Mouse (Mus musculus) liver (tissue): ENCODE results near the gene Mrpl54.
A peak's percentile ranks its signal among the peaks of the same experiment; 100 is the strongest.

ENCODE experiments used
- DNase-seq: peaks from one replicate; pipeline ENCODE4 v3.0.0-alpha.2; 2020; ENCODE audit warnings: mixed read lengths

Mrpl54 gene

DNA sequence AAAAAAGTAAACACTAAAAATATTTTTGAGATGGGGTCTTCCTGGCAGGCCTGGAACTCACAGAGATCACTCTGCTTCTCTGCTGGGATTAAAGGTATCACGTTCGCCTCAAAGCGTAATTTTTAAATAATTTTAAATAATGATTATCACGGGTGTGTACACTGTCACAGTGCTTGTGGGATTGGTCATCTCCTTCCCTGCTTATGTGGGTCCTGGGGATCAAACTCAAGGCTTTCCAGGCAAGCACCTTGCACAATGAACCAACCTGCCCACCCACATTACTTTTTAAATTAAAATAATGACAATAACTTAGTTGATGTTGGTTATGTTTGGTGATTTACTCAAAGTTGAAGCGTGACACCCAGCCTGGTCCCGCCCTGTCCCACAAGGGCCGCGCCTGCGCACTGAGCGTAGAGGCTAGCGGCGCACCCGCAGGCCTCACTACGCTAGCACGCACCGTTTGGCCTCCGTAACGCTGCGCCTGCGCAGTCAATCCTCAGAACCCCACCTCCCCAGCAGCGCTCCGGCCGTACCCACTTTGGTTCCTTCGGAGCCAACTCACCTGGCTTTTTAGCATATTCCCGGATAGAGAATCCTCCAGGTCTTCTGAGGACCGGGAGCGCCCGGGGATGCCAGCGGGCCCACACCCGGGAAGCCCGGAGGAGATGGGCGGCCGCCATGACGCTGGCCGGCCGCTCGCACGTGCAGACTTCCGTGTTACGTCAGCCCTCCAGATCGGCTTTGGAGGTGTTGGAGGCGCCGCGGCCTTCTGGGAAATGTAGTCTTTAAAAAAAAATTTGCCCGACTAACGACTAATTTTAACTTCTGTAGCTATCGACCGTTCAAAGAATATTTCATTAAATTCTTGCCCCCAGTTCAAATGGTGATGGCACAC, at the start of gene Mrpl54, which contains the start of gene Apba3:
Gene Mrpl54 (minus strand): TSS at position 724 of the 895 bp plus-strand sequence.
Gene Apba3 (plus strand): TSS at position 750 of the 895 bp plus-strand sequence.
- DNase-seq: peak; percentile 98

DNA sequence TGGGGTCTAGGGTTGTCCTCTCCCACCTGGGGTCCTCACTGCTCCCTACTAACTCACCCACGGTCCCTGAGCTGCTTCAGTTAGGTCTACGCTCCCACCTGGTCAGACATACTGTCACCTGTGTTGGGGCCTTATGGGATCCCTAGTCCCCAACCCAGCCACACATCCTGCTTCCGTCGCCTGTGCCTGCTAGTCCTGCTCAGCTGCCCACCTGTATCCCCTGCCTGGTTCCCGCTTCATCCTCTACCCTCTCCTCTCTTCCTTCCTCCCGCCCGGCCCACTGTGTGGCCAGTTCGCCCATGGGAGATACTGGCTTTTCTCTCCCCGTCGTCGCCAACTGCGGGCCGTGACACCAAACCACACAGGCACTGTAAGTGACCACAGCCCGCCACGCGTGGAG, 48.9 kb upstream of the Mrpl54 start:
- DNase-seq: no peak

DNA sequence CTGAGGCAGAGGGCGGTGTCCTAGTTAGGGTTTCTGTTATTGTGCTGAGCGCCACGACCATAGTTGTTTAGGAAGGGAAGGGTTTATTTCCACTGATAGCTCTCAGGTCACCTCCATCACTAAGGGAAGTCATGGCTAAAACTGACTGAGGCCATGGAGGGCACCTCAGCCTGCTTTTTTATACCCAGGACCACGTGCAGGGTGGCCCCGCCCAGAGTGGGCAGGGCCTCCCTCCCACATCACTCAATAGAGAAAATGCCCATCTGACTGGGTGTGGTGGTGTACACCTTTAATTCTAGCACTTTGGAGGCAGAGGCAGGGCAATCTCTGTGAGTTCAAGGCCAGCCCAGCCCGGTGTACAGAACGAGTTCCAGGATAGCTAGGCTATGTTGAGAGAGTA, 47.5 kb upstream of the Mrpl54 start:
- DNase-seq: no peak

DNA sequence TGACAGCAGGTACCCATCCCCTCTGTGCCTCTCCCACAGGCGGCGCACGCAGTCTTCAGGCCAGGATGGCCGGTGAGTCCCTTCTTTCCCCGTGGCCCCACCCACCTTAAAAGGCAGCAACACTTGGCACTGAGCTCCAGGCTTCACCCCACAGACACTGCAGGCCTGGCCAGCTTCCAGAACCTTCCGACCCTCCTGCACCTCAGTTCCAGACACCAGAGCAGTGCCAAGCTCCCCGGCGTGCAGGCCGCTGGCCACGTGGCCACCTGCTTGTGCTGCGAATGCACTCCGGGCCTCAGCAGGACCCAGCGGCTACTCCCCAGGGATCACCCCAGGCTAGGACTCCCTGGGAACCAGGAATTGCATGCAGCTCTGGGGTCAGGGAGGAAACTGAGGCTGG, 46.8 kb upstream of the Mrpl54 start:
- DNase-seq: no peak

DNA sequence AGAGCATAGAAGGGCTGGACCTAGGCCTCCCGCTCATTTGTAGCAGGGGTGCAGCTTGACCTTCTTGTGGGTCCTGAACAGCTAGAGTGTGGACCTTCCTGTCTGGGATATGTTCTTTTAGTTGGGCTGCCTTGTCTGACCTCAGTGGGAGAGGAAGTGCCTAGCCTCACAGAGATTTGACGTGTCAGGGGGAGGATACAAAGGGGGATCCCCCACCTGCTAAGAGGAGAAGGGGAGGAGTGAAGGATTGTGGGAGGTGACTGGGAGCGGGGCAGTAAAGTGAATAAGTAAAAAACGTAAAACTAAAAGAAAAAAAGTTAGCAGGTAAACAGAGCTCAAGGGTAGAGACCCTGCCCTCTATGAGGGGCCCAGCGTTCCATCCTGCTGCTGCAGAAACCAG, 42.8 kb upstream of the Mrpl54 start:
- DNase-seq: no peak

DNA sequence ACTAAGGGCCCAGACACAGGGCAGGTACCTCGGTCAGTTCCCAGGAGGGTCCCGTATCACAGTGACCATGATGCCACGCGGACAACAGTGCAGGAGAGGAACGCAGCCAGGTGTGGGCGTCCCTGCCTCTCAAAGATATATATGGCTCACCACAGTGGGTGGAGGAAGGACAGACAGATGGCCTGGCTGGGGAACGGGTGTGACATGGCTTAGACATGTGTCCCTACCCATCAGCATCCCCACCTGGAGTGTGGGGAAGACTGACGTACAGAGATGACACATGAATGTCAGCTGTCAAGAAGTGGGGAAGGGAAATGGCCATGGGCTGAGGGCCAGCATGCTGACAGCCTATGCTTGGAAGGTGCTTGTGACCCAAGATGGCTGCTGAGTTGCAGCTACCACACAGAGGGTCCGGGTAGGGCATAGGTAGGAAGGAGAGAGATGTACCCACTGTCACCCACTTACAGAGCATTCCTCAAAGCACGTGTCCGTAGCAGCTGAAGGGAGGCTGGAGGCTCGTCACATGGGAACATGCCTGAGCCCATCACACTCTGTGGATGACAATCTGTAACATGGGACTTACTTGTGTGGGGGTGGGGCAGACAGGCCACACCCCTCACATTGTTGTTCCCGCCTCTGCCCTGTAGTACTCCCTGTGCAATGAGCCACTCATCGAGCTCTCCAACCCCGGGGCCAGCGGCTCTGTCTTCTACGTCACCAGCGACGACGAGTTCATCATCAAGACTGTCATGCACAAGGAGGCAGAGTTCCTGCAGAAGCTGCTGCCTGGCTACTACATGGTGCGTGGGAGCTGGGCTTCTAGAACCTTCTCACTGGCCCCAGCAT, 40.3 kb upstream of the Mrpl54 start:
- no peak for DNase-seq

DNA sequence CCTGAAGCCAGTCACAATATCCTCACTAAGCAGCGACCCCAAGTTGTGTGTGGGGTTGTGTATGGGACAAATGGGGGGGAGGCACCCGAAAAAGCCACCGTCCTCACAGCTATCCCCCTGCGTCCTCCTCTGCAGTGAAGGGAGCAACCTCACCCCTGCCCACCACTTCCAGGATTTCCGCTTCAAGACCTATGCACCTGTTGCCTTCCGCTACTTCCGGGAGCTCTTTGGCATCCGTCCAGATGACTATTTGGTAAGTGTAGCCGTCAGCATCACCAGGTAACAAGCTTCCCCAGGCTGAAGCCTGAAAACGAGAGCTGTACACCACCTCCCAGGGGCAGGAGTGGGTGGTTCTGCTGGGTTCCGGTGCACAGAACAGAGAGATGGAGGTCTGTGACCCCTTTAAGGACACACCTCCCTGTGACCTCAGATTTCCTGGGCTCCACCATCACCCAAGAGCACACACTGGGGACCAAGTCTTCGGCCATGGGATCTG, 39.5 kb upstream of the Mrpl54 start:
- no peak for DNase-seq

DNA sequence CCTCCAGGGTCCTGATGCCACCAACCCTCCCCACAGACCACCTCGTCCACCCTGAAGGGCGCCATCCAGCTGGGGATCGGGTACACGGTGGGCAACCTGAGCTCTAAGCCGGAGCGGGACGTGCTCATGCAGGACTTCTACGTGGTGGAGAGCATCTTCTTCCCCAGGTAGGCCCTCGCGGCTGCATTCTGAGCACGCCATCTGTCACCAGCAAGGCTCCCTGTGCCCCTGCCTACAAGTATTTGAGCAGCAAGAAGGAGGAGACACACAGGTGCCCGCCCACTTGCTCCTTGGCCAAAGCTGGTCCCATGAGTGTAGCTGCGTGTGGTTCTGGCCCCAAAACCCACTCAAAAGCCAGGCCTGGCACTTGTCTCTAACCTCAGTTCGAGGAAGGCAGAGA, 38.9 kb upstream of the Mrpl54 start:
- DNase-seq: no peak

DNA sequence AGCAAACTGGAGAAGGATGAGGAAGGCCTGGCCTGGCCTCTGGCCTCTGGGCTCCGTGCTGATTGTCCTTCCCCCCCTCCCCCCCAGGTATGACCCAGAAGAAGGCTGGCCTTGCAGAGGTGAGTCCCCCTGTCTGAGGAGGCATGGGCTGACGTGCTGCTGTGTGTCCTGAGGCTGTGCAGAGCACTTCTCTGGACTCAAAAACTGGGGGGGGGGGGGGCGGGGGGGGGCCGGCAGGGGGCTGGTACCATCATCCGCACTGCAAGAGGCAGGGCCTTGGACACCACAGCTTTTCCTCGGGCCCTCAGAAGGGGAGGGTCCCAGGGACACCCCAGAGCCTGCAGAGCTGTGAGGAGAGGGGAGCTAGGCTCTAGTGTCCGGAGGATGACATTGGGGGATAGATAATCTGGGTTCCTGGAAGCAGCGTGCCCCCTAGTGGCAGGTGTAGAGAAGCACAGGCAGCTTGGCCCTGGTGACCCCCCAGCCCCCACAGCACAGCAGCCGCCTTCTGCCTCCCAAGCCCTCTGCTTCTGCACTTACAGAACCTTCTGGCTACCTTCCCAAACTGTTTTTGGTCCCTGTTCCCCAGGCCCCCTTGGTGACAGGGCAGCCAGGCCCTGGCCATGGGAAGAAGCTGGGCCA, 38.0 kb upstream of the Mrpl54 start:
- DNase-seq: peak; percentile 68

DNA sequence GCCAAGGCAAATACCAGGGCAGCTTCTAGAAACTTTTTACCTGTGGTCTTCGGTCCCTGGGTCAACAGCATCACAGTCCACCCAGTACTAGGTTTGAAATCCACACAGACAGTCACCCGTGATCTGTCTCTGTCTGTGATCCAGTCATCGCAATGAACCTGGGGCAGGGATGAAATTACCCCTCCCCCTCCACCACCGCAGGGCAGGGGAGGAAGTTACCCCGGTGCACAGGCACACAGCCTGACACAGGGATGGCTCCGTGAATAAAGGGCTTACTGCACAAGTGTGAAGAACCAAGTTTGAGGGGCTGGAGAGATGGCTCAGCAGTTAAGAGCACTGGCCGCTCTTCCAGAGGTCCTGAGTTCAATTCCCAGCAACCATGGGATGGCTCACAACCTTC, 37.0 kb upstream of the Mrpl54 start:
- DNase-seq: no peak

DNA sequence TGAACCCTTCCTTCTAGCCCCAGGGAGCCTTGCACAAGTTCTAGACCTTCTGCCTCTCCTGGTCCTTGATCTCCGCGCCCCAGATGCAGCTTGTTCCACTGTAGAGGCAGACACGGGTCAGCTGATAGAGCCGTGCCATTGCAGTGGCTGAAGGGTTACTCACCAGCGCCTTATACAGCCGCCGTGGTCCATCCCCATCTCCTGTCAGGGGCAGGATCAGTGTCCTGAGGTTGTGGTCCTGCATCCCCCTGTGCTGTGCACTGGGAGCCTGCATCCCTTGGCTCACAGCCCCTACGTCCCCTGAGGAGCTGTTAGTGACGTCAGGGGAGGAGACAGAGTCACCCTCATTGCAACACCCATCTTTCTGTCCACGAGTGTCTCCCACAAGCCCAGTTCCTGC, 36.5 kb upstream of the Mrpl54 start:
- DNase-seq: no peak

DNA sequence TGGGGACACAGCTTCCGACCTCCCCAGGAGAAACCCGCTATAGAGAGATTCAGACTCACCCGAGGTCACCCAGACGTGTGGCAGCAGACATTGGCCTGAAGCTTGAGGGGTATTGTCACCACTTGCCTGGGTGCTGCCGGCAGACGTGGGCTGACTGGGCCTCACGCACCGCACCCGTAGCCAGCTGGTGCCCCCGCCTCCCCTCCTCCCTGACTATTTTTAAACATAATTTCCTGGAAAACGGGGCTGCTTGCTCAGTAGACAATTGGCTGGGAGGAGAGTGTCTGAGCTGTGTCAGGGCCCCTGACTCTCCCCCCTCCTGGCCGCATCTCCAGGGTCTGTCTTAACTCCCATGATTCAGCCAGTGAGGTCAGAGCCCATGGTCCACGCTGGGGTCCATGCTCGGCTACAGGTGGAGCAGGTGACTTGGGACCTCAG, 36.1 kb upstream of the Mrpl54 start:
- peak; percentile 52 for DNase-seq

DNA sequence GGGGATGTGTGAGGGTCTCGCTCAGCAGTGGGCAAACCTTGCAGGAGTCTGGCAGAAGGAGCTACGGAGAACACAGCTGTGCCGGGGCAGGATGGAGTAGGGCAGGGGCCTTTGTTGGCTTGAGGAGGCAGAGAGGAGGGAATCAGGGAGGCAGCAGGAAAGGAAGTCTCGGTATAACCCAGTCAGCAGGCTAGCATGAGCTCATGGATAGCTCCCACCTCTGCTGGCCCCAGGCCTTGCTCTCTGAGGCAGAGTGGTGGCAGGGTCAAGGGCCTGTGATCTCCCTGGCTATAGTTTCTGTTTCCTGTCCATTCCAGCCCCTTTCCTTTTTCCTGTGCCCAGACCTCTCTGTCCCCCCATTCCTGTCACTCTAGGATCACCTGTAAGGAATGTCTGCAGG, 35.6 kb upstream of the Mrpl54 start:
- no peak for DNase-seq

DNA sequence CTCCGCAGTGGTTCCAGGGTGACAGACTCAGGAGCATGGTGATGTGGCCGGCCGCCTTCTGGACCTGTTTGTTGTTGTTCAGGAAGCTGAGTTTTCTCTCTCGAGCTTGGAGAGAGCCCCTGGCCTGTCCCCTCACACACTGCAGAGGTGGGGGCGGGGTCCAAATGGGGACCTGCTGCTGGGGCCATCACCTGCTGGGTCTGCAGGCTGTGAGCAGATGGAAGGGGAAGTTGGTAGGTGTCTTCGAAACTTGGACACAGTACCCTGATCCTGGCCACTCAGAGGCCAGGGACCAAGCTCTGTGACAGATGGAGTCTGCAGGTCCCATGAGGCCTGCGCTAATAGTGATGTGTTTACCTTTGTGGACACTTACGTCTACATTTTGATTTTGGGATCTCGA, 34.6 kb upstream of the Mrpl54 start:
- DNase-seq: no peak

DNA sequence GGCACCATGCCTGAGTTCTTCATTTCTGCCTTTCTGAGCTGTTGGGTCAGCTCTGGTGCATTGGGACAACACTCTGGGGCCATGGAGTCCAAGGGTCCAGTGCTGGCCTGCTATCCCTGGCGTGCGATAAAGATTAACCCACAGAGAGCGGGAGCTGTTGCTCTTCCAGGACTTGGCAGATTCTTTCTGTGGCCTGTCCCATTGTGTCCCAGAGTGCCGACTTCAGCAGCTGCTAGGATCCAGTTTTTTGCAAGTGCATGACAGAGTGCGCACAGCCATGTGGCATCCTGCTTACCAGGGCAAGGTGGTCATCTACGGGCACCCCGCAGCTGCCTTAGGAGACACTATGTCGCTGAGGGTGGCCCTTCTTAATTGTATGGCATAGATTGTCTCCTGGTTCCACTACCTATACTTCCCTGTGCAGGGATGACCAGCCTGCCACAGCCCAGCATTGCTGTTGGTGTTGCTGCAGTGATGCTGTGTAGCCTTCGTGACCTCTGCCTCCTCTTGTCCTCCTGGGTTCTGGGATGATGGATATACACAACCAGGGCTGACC, 33.7 kb upstream of the Mrpl54 start:
- DNase-seq: no peak

DNA sequence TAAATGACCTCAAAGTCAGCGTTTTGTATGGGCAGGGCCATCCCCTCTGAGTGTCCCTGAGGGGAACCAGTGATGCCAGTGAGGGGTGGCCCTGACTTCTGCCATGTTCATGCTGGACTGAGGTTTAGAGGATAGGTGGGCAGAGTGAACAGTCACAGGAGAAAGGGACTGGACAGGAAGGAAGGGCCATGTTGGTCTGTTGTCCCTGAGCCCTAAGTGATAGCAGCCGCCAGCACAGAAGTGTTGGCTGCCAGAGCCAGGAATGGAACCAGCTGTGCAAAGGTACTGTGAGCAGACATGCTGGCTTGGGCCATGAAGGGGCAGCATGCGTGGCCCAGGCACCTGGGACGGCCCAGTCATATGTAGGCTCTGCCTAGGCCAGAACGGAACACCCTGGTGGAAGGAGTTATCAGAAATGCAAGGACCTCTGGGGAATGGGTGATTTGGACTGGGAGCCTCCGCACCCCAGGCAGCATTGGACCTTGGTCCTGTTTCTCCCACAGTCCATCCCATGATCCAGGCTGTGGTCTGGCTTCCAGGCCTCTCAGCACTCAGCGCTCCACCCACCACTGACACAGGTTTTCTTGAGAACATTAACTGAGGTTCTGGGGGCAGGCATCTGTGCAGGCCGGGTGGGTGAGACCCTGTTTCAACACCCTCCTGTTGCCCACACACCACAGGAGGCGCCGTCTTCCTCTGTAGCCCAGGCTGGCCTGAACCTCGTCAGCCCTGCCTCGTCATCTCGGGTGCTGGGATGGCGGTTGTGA, 33.0 kb upstream of the Mrpl54 start:
- no peak for DNase-seq

DNA sequence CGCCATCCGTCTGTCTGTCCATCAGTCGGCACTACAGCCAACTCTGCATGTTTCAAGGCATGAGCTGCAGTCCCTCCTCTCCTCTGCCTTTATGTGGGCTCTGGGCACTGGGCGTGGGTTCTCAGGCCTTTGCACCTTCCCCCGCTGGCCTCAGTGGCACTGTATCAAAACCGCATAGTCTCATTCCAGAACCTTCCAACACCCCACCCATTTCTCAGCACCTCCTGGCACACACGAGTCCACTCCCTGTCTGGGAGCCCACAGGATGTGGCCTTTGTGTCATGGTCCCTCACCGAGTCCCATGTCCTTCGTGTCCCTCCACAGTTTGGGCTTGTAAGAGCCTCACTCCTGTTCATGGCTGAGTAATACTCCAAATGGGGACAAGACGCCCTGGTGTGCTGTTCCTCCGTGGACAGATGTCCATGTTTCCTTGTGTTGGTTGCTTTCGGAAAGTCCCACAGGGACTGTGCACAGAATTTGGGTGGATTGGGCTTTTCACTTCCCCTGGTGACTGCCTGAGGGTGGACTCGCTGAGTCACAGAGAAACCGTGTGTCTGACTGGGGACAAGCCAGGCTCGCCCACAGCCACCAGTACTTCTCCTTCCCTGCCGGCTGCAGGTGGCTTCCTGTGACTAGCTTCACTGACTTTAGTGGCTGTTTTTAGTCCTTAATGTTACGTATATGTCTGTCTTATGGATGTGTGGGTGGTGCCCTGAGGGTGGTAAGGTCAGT, 31.8 kb upstream of the Mrpl54 start:
- no peak for DNase-seq

DNA sequence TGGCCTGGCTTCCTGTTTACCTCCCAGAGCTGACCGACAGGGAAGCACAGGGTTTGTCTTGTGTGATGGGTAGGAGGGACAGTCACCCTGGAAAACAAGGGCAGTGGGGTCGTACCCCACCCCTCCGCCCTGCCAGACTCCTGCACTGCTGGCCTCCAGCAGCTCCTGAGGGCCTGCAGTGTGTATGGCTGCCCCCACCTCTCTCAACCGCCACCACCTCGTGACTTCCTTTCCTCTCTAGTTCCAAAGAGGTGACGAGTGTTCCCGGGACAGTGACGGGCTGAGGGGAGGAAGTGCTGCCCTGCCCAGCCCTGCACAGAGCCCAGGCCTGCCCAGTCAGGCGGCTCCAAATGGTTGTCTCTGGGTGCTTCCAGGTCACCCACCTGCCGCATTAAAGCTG, 31.1 kb upstream of the Mrpl54 start:
- DNase-seq: peak; percentile 45

DNA sequence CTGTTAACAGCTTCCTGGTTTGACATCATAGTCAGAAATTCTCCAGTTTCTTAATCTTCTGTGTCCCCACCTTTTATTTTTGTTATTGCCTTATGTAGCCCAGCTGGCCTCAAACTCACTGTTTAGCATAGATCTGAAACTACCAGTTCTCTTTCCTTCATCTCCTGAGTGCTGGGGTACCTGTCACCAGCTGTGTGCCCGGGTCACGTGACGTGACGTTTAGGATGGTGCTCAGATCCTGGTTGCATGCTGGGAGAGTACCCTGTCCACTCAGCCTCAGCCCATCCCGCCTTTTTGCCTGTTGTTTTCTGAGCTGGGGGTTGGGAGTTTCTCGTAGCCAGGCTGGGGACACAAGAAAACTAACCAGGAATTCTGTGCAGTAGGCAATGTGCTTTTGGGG, 30.5 kb upstream of the Mrpl54 start:
- no peak for DNase-seq

DNA sequence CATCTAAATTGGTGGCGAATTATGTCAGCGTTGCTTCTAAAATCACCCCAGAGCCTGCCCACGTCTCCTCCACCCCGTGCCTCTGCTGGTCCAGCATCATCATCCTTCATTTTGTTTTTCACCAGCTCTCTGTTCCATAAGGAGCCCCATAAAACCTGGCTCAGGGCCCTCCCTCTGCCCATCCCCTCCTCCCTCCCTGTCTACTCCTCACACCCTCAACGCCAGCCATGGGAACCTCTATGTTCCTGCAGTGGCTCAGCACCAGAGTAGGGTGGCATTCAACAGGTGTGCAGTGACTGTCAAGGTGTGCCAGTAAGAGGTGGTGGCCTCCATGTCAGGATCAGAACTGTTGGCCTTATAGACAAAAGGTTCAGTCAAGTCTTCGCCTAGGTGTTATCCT, 28.5 kb upstream of the Mrpl54 start:
- no peak for DNase-seq

DNA sequence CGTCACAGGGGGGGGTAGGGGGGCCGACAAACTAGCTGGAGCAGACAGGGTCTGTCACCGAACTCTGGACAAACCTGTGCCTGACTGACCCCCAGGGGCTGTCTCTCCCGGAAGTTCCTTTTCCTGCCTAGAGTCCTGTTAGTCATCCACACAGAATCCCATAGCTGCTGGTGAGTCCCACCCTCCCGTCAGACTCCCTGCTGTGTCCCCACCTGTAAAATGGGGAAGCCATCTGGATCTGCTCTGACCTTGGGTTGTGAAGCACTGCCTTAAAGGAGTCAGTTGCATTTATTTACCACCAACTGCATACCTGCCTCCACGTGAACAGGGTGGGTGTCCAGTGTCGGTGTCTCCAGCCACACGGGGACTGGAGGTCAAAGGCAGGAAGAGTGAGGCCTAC, 27.7 kb upstream of the Mrpl54 start:
- DNase-seq: no peak
